Mouse (Mus musculus): ENCODE measurements around the gene Esyt1. TPM values are rescaled to one million over a fixed set of nuclear protein-coding genes. Genes with fewer than 3 reads are reported as not detected.
A peak's percentile ranks its signal among the peaks of the same experiment; 100 is the strongest.
"Not testable (repeated sequence)": the region's sequence is repeated elsewhere in the genome, so short reads cannot be mapped to it uniquely, and the experiment has no call there.

The Esyt1 gene
- total RNA-seq, 2 experiments from 2014 or later = 5.5 TPM

- Histone ChIP-seq H3K27ac (peak overlapping the region; percentile 96; the same call in 1 of the 2 replicates), H3K4me3 (peak overlapping the region; percentile 97; the same call in 1 of the 2 replicates)
- TF ChIP-seq CTCF (conservative IDR thresholded peaks at IDR 0.05) = peak; percentile 56
- DNase-seq (ENCODE audit: low spot score in 2 of 2) = no peak
Measured at GRCm38 (mm10) chr10:128495270-128495669, 30.4 kb downstream of the Esyt1 start.

- Histone ChIP-seq H3K27ac (peak overlapping the region; percentile 96), H3K4me3 (peak overlapping the region; percentile 97)
- TF ChIP-seq CTCF (conservative IDR thresholded peaks at IDR 0.05) = no peak
- no peak for DNase-seq (ENCODE audit: low spot score in 2 of 2)
Measured at GRCm38 (mm10) chr10:128494667-128495245, 30.9 kb downstream of the Esyt1 start.

- peak within 1 kb of the TSS; percentile 96 for H3K27ac ChIP-seq
- peak within 1 kb of the TSS; percentile 97 for H3K4me3 ChIP-seq
- TF ChIP-seq CTCF (conservative IDR thresholded peaks at IDR 0.05) = peak; percentile 80
- DNase-seq (ENCODE audit: low spot score in 2 of 2) = peak; percentile 98
Measured at GRCm38 (mm10) chr10:128493695-128494666, 31.7 kb downstream of the Esyt1 start, which contains the start of gene Myl6. Gene Myl6 (minus strand): TSS chr10:128494145.

- no peak for DNase-seq (ENCODE audit: low spot score in 2 of 2)
- TF ChIP-seq CTCF (conservative IDR thresholded peaks at IDR 0.05) = no peak
- Histone ChIP-seq H3K4me3 (peak overlapping the region; percentile 97), H3K27ac (peak overlapping the region; percentile 96)
Measured at GRCm38 (mm10) chr10:128493319-128493694, 32.4 kb downstream of the Esyt1 start.

GRCm38 (mm10) chr10:128492633-128493311 is 32.9 kb downstream of the Esyt1 start:
- TF ChIP-seq CTCF (conservative IDR thresholded peaks at IDR 0.05) = no peak
- Histone ChIP-seq H3K27ac (peak overlapping the region; percentile 96), H3K4me3 (peak overlapping the region; percentile 97)
- peak in 1 of 2 experiments; percentile 36 for DNase-seq (ENCODE audit: low spot score in 2 of 2)

- H3K4me3 ChIP-seq = peak overlapping the region; percentile 97
- H3K27ac ChIP-seq = peak overlapping the region; percentile 96
- not testable (repeated sequence) for DNase-seq (ENCODE audit: low spot score in 2 of 2)
Measured at GRCm38 (mm10) chr10:128492051-128492450, 33.6 kb downstream of the Esyt1 start.

- TF ChIP-seq CTCF (conservative IDR thresholded peaks at IDR 0.05) = no peak
- Histone ChIP-seq H3K27ac (peak overlapping the region; percentile 96), H3K4me3 (peak overlapping the region; percentile 97)
- DNase-seq (ENCODE audit: low spot score in 2 of 2) = no peak
Measured at GRCm38 (mm10) chr10:128491495-128491894, 34.2 kb downstream of the Esyt1 start.

GRCm38 (mm10) chr10:128490912-128491311 is 34.8 kb downstream of the Esyt1 start:
- peak overlapping the region; percentile 97; the same call in 1 of the 2 replicates for H3K4me3 ChIP-seq
- DNase-seq (ENCODE audit: low spot score in 2 of 2) = no peak
- no peak for TF ChIP-seq CTCF (conservative IDR thresholded peaks at IDR 0.05)
- peak overlapping the region; percentile 96 for H3K27ac ChIP-seq

- Histone ChIP-seq H3K4me3 (peak overlapping the region; percentile 22; the same call in 1 of the 2 replicates), H3K27ac (peak overlapping the region; percentile 96)
- TF ChIP-seq CTCF (conservative IDR thresholded peaks at IDR 0.05) = no peak
- peak in 1 of 2 experiments; percentile 35 for DNase-seq (ENCODE audit: low spot score in 2 of 2)
Measured at GRCm38 (mm10) chr10:128490232-128490631, 35.4 kb downstream of the Esyt1 start.

GRCm38 (mm10) chr10:128489785-128490184 is 35.9 kb downstream of the Esyt1 start:
- no peak for TF ChIP-seq CTCF (conservative IDR thresholded peaks at IDR 0.05)

GRCm38 (mm10) chr10:128489380-128489779 is 36.3 kb downstream of the Esyt1 start:
- Histone ChIP-seq H3K4me3 (no peak overlapping the region), H3K27ac (peak overlapping the region; percentile 96)
- no peak for TF ChIP-seq CTCF (conservative IDR thresholded peaks at IDR 0.05)
- no peak for DNase-seq (ENCODE audit: low spot score in 2 of 2)

More at GRCm38 (mm10) chr10:128489785-128490184, 35.9 kb downstream of the Esyt1 start:
- Histone ChIP-seq H3K4me3 (peak overlapping the region; percentile 22; the same call in 1 of the 2 replicates), H3K27ac (peak overlapping the region; percentile 96)
- DNase-seq (ENCODE audit: low spot score in 2 of 2) = no peak

GRCm38 (mm10) chr10:128488776-128489175 is 36.9 kb downstream of the Esyt1 start:
- H3K4me3 ChIP-seq = no peak overlapping the region
- TF ChIP-seq CTCF (conservative IDR thresholded peaks at IDR 0.05) = no peak
- H3K27ac ChIP-seq = peak overlapping the region; percentile 96
- no peak for DNase-seq (ENCODE audit: low spot score in 2 of 2)

Measured in layer of hippocampus, adult 2 months (tissue).